Mouse (Mus musculus): Measurements from ENCODE around the gene Tns1.

Tns1 gene

DNA sequence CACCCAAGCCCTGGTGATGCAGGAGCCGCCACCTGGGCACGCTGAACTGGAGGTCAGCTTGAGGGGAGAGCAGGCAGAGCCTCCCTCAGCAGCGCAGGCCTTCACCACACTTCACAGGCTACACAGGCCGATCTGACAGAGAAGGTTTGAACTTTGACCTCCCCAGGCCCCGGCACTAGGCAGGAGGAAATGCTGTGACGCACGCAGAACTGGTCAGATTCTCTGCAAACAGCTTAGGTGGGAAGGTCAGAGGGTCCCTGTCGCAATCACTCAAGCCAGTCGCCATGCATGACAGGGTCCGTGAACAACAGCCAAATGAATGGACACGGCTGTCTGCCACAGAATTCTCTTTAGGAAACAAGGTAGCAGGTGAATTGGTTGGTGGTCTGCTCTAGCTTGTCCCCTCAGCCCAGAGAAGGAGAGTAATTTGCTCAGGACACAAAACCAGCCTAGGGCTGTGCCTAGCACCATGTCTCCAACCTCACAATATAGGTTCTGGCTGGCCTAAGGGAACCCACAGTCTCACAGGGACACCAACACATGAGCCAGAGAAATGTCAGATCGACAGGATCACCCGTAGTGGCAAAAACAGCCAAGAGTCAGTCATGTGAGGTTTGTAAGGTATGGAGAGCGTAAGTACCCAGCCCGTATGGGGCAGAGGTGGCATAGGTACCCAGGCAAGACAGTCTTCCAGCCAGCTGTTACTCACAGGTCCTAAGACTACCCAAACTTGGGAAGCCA, 194.9 kb downstream of the Tns1 start:
- DNase-seq = no peak

DNA sequence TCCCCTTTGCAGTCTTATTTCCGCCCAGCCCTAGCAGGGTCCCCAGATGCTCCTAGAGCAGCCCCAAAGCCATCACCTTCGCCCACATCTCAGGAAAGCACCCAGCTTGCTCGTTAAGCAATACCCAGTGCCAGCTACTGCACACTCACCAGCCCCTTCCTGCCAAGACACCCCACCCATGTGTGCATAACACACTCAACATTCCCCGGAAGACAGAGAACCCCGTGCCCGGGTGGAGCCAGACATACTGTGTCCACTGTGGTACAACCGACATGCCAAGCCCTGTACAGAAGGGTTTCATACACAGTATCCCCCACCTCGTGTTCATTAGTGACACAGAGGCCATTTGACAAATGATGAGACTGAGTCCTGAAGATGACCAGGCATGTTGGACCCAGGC, 195.9 kb downstream of the Tns1 start:
- DNase-seq = peak; percentile 68

DNA sequence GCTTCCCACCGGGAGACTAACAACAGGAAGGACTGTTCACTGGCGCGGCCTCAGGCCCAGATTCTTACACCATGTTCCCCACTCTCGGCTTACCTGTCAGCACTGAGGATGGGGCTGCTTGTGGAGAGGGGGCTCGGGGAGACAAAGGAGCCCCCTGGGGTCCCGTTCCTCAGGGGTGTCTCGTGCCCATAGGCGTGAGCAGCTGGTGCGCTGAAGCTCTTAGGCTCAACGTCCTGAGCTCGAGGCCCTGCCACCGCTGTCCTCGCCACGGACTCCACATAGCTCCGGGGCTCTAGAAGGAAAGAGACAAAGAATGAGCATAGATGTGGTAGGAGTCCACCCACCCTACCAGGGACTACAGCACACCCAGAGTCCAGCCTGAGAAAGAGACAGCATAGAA, 196.4 kb downstream of the Tns1 start:
- no peak for DNase-seq

DNA sequence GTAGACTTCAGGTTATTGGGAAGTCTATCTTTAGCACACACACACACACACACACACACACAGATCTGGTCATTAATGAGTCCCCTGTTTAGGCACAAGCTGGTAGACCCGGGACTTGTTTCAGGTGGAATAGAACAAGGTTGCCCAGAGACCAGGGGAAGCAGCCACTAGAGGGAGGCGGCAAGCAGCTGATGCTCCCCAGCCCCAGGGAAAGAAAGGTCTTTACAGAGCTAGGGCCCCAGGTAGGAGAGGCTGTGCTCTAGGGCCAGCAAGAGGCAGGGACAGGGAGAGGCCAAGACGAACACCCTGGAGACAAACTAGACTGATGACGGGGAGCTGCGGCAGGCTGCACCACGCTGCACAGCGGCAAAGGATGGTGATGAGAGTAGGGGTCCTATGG, 198.0 kb downstream of the Tns1 start:
- DNase-seq = no peak

DNA sequence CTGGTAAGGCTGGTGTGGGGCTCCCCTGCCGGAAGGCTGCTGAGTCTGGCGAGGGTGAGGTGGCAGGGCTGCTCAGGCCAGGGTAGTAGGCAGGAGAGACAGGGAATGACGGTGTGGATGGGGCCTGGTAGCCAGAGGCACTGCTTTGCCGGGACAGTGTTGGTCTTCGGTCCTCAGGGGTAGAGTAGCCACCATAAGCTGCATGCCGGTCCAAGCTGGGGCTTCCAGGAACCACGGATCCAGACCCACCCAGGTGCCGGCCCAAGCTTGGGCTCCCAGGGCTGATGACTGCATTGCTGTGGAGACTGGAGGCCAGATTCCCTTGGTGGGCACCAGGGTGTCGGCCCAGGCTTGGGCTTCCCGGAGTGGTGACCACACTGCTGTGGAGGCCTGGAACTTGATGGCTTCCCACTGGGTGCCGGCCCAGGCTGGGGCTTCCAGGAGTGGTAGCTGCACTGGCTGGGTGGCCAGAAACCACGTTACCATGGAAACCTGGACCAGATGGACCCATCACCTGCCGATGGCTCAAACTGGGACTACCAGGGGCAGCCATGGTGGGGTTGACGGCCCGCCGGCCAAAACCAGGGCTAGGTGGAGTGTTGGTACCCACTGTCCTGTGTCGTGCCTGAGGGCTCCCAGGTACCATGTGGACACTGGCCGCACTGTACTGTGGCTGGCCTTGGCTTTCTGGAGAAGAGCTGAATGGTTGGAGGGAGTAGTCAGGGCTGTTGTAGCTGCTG, 199.2 kb downstream of the Tns1 start:
- DNase-seq = no peak

DNA sequence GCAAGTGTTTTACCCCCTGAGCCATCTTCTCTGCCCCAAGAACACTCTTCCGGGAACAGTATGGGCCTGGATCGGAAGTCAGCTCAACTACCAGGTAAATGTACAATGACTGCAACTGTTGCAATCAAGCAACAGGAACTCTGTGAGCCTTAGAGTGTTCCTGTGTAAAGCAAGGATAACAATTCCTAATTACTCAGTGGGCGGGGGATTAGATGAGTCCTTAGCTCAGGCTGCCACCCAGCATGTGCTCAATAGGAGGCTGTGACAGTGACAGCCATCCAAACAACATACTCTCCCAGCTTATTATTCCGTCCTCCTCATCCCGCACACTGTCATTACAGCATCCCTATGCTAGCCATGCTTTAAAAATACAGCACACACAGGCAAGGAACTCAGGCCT, 200.0 kb downstream of the Tns1 start:
- DNase-seq = no peak

DNA sequence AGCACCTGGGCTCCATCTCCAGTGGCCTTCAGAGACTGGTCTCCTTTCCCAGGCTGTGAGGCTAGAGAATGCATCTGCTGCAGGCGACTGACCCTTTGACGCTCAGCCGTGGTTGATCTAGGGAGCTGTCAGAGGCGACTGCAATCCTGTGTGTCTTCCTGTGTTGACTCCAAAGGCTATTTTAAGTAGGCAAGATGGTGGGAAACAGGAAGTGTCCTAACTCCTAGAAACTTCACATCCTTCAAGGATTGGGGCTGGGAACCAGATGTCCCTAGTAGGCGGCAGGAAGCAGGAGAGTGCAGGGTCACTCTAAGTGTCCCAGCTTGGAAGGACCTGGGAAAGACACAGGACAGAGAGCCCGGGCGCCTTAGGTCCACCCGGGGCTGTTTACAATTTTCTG, 201.1 kb downstream of the Tns1 start:
- peak; percentile 58 for DNase-seq

DNA sequence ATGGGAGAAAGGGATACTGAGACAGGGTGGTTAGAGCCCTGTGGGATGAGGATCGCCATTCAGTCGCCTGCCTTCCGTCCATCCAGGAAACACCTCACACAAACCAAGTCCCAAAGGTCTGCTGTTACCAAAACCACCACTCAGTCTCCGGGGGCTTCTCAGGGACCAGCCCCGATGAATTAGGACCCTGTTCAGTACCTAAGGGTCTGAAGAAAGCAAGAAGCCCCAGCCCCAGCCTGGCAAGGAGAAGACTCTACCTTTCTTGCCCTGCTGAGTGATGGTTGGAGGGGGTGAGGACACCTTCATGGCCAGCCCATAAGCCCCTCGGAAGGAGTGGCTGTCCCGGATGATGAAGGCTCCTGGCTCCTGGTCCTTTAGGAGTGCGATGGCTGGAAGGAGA, 203.5 kb downstream of the Tns1 start:
- no peak for DNase-seq

DNA sequence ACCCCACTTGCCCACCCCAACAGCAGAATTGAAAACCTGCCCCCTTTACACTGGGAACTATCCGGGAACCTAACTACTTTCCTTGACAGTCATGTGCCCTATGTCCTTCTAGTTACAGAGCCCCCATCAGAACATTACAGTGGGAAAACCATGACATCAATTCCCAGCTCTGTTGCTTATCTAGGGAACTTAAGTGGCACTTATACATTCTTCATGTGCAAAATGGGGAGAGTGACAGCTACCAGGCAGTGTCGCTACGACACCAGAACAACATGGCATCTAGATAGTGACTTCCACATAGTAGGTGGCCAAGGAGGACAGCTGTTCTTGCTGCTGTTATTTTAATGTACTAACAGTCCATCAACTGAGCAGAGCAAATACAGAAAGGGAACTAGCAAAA, 204.3 kb downstream of the Tns1 start:
- DNase-seq = no peak

DNA sequence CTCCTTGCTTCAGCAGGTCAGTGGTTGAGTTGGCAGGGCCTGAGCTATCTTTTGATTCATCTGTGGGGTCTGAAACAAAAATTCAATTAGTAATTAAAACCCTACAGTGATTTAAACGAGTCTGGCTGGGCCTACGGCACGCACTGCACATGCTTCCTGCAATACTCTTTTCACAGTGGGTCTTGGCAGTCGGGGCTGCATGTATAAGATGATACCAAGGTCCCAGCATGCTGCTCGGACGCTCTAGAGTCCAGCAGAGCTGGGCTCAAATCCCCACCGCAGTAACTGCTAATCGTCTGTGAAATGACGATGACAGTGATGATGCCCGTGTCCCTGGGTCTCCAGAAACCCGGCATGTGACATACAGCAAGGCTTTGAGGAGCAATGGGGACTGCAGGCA, 206.2 kb downstream of the Tns1 start:
- DNase-seq = no peak

DNA sequence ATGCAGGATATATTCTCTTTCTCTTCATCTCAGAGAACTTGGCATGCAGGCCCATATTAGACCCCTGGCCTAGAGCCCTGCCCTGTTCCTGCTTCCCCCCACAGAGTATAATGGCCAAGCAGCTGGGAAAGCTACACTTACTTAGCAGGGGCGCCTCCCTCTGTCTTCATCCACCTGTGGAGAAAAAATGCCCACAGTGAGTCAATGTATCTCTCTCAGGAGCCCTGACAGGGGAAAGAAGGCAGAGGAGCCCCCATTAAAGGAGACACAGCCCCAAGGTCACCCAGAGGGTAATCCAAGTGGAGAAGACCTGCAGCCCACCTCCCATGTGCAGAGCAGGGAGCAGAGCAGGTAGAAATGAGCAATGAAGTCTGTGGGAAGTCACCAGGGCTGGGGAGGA, 208.0 kb downstream of the Tns1 start:
- peak; percentile 0 for DNase-seq

DNA sequence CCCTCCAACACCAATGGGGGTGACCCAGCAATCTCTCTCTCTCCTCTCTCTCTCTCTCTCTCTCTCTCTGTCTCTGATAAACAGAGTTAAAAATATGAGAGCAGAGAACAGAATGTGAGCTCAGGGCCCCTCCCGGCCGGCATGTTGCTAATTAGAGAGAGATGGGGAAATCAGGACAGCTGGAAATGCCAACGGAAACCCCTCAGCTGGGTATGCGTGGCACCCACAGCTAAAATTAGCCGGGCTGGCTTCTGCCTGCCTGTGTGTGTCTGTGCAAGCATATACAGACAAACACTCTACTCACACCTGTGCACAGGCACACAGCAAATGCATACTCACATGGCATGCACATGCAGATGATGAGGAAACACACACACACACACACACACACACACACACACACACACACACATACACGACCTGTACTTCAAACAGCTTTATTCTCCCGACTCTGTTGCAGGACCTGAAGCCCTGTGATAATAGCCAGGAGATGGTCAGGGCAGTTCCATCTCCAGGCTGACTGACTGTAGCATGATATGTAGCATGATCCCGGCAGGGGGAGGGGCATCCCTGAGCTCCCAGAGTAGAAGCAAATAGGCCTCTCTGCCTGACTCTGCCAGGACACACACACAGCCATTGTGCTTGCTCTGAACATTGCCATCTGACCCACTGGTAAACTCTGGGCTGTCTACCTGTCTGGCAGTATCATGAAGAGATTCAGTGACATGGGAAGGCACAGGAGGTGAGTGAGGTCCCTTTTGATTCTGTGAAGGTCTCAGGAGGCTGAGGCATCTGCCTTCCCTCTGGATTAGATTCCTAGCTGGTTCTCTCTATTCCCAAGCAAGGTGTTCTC, 208.8 kb downstream of the Tns1 start:
- DNase-seq = peak; percentile 11

DNA sequence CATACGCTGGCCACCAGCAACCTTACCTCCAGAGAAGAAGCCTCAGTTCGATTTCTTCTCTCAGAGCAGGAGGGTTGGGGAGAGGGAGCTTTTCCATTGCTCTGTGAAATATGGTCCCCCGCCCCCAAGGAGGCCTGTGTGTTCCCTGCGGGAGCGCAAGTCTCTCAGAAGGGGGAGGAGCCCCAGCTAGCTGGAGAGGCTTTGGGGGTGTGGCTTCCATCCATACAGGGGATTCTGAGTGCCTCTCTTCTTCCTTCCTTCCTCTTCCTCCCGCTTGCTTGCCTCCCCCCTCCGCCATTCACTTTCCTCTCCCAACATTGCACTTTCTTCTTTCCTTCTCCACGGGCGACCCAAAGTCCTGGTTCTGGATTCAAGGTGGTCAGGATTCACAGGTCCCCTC, 210.2 kb downstream of the Tns1 start:
- DNase-seq = peak; percentile 24

DNA sequence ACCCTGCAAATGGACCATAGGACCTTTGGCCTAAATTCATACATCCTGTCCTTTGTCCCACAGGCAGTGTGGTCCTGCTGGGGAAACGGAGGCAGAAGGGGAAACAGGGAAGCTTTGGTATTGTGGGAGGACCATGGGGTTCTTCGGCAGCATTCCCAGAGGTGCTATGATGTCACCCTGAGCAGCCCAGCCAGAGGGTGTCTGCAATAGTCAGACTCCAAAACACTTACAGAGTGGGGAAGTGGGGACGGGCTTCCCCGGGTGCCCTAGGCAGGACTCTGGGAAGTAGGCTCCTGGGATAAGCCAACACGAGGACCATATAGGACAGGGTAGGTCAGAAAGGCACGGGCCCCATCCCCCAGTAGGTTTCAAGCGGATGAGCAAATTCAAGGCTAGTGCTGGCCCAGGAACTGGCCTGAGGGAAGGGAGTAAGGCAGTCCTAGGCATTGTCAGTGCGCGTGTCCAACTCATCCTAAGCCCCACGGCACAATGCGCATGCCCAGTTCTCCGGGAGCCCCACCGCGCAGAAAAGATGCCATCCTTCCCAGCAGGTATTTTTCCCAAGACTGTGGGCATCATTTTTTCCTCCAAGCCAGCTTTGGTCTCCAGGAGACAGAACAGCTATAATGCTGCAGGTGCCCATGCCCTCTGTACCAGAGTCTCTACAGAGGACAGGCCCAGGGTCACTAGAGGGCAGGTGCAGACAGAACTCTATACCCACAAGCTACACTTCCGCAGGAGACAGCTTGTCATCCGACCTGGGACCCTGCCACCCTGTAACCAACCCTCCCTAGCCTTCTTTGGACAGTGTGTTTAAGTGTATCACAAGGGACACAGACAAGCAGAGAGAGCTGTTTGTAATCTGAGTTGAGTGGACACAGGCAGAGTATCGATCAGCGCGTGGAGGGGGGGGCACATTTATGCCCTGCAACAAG, 210.9 kb downstream of the Tns1 start:
- DNase-seq = peak; percentile 9

DNA sequence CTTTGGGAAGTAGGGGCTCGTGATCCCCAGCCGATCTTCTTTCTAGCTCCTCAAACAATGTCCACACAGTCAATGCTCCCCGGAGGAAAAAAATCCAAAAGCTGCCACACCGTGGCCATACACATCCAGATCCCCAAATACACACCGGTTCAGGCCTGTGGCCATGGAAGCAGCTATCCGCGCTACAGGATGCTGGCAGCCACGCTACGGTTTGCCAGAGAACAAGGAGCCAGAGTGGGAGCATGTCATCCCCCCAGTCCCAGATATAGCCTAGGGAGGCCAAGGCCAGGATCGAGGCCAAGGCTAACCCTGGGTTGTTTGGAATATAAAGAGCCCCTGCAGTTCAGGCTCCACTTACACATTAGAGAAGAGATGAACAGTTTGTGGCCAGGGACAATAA, 211.8 kb downstream of the Tns1 start:
- peak; percentile 14 for DNase-seq

DNA sequence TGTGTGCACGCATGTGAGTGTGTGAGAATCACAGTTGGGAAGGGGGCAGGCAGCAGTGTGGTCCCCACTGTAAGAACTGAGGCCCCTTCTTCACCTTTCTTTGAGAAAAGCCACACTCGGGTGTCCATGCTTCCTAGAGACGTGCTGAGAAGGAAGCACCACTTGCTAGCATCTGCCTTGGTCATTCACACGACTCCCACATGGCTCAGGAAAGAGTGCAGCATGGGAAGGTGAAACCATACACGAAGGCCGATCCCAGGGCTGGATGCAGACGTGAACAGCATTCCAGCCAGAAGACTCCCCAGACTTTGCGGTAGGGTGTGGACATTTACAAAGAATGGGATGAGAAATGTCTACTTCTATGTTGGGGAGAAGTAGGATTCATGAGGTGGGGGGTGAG, 212.3 kb downstream of the Tns1 start:
- peak; percentile 11 for DNase-seq

DNA sequence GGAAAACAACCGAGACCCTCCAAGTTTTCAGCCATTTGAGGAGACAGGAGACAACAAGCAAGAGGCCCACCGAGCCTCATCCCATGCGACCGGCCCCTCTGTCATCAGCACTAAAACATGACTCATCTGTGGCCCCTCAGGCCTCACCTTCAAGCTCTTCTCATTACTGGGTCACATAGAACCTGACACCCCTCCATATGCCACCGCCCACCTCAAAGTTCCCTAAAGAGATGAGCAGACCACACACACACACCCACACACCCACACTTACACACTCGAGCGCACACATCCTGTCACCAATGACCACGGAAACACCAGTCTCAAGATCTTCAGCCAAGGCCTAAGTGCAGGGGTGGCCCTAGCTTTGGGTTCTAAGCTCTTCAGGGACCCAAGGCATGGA, 213.5 kb downstream of the Tns1 start:
- peak; percentile 9 for DNase-seq

DNA sequence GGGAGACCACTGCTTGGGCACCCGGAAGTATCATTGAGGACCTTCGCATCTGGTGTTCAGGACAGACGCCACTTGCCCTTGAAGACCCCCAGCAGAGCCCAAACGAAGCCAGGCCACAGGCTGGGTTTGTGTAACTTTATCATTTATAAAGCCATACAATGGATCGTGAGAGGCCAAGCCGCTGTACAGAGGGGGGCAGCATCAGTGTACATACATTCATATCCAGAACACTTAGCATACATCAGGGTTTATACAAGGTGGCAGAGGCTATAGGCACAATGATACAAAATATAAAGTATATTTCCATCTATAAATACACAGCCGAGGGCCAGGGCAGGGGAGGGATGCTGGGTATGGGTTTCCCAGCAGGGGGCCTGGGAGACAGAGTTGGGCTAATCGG, 214.1 kb downstream of the Tns1 start:
- DNase-seq = peak; percentile 5

DNA sequence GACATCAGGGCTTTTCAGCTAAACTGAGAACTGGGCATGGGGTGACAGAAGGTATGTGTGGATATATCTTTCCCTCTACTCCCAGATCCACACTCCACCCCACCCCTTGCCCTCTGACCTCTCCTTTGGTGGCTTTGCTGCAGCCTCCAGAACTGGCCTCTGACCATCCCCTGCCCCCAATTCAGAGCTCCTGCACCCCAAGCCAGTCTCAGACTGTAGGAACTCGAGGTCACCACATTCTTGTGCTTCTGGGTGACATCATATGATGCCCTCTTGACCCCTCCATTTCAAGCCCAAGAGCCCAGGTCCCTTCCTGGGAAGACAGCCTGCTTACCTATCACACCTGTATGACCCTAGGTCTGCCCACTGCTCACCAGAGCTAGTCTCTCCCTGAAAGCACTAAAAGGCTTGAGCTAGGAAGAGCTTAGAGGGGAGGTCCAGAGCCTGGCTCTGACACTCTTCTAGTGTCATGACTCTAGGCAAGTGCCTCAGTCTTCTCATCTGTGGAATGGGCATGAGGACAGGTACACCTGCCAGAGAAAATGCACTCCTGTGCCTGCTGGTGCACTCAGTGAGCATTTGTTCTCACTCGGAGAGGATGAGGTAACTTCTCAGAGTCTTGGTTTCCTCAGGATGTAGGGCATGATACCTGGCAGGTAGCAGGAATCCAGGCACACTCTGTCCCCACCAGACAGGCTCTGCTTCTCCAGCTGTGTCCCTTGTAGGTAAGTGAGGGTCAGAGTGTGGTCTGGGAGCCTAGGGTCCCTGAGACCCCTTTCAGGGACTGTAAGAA, 214.9 kb downstream of the Tns1 start:
- peak; percentile 25 for DNase-seq

DNA sequence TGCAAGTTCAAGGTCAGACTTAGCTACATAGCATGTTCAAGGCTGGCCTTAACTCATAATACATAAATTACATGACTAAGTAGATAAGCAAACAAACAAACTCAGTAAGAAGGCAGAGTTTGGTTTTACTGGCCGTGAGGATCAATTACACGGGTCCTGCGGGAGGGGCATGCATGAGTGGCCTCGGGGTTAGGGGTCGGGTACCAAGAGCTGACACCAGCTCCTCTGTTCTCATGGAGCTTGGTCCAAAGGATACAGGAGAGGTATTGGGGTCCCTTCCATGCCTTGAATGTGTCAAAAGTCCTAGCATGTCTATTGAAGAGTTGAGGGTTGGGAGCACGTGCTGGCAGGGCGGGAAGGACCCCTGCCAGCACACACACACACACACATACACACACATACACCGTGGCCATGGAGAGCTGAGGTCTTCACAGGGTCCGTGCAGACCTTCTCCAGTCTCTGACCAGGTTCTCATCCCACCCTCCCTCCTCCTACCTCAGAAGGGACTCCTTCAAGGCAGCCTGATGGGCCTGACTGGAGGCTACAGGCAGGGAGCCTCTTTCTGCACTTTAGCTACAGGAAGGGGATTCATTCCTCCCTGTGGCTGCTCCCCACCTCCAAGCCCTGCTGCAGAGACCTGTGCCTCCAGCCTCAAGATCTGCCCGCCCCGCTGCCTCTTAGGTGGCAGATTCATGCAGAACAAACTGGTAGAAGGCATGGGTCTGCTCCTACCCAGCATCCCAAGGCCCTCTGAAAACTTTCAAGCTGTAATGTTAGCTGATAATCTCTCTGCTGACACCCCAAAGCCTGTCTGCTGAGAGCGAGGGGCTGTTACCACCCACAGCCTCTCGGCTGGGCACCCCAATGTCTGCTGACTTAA, 215.9 kb downstream of the Tns1 start:
- no peak for DNase-seq

DNA sequence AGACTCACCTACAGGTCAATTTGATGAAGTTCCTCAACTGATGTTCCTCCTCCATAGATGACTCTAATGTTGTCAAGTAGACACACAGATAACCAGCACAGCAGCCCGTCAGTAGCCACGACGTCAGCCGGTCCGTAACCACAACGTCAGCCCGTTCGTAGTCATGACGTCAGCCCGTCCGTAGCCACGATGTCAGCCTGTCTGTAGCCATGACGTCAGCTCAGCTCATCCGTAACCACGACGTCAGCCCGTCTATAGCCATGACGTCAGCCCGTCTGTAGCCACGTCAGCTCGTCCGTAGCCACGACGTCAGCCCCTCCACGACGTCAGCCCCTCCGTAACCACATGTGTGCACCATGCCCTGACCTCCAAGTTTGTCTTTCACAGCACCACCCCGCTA, 217.1 kb downstream of the Tns1 start:
- no peak for DNase-seq

Data from lung, postnatal 14 days (tissue).